Mouse (Mus musculus) midbrain, embryonic 11.5 days (tissue): ENCODE results near the gene AC129217.1. TPM values are rescaled to one million over a fixed set of nuclear protein-coding genes. Genes with fewer than 3 reads are reported as not detected.

Experiments used
- ATAC-seq: fragments of 200-750 bp; cut with Nextera tagmentation; 2 replicates; pipeline ENCODE4 v1.8.0; 2017; ENCODE audit warnings: moderate TSS enrichment, moderate library complexity; ENCODE audit not compliant: low FRiP score
- DNase-seq: peaks from one replicate; pipeline ENCODE4 v3.0.0; 2015; ENCODE audit warnings: low spot score; ENCODE audit errors: missing footprints
- H3K27ac ChIP-seq: fragments of 300-500 bp; sonication (generic); 2 replicates; pipeline ENCODE4 v1.5.1; 2014; ENCODE audit warnings: low read depth, low read length
- H3K27me3 ChIP-seq: fragments of 300-500 bp; sonication (generic); 2 replicates; pipeline ENCODE4 v1.6.1; 2014; ENCODE audit warnings: mild to moderate bottlenecking, low read length, moderate library complexity, mixed read lengths; ENCODE audit not compliant: control insufficient read depth, insufficient read depth
- H3K36me3 ChIP-seq: fragments of 300-500 bp; sonication (generic); 2 replicates; pipeline ENCODE4 v1.6.1; 2014; ENCODE audit warnings: mild to moderate bottlenecking, low read length, moderate library complexity, mixed read lengths; ENCODE audit not compliant: control insufficient read depth, insufficient read depth
- H3K4me1 ChIP-seq: fragments of 300-500 bp; sonication (generic); 2 replicates; pipeline ENCODE4 v1.6.1; 2014; ENCODE audit warnings: low read length; ENCODE audit not compliant: control insufficient read depth, insufficient read depth
- H3K4me2 ChIP-seq: fragments of 300-500 bp; sonication (generic); 2 replicates; pipeline ENCODE4 v1.6.1; 2014; ENCODE audit warnings: mild to moderate bottlenecking, moderate library complexity
- H3K4me3 ChIP-seq: fragments of 300-500 bp; sonication (generic); 2 replicates; pipeline ENCODE4 v1.5.1; 2014; ENCODE audit warnings: low read depth, low read length
- H3K9ac ChIP-seq: fragments of 300-500 bp; sonication (generic); 2 replicates; pipeline ENCODE4 v1.6.1; 2014; ENCODE audit warnings: low read length
- H3K9me3 ChIP-seq: fragments of 300-500 bp; sonication (generic); 2 replicates; pipeline ENCODE4 v1.6.1; 2016; ENCODE audit warnings: low read length; ENCODE audit not compliant: control insufficient read depth
- WGBS: fragments of 180-500 bp; shearing (Covaris S2); extraction: QIAGEN DNeasy Blood & Tissue Kit; methylation state at CpG from one replicate; pipeline ENCODE4 v1.1.7; 2014; 5-methylcytosine and 5-hydroxymethylcytosine counted together
- polyA plus RNA-seq: library from polyadenylated mRNA; unstranded; fragments of >200 nt; fragmentation: Nextera tagmentation; extraction: Ambion mirVana; gene quantifications from 2 replicates; pipeline ENCODE4 v1.2.1, GENCODE M21; 2014

Gene AC129217.1
- polyA plus RNA-seq, 1 experiment from 2014 or later, result not detected

DNA sequence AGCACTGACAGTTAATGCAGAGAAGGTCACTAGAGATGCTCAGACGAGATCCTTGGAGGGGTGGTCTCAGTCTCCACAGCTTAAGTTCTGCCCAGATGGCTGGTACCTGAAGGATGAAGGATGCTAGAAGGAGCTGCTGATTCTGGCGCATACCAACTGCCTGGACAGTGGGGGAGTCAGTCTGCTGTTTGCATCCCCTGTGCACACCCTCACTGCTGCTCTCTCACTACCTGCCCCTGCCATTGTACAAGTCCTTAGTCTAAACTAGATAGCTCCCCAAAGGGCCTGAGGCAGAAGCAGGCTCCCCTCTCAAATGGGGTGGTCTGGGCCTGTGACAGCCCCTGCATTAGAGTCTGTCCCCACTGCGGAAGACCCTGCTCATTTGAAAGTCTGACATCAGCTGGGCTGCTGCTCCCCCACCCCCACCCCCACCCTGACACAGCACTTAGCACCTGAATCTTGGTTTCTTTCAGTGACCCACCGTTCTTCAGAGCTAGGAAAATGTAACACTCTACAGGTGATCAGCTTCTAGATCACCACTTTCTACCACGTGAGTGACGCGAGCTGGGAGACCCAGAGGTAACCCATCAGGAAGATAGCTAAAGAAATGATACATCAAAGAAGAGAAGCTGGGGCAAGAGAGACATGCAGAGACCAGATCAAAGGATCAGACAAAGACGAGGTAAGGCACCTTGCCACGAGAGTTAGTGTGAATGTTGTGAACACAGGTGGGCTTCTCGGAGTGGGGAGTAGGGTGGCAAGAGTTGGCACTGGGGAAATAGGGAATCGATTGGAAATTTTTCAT, 9.7 kb downstream of the AC129217.1 start, which contains the start of gene Gng3:
Gng3 (minus strand) TSS at position 92 of the 805 bp plus-strand sequence.
- peaks cover 6% of the 10 kb centered on the region; the same call in 1 of the 2 replicates for H3K36me3 ChIP-seq
- H3K4me3 ChIP-seq, result peak within 1 kb of the TSS; percentile 46
- H3K9ac ChIP-seq, result peak within 1 kb of the TSS; percentile 74
- H3K4me2 ChIP-seq, result peak within 1 kb of the TSS; percentile 80
- peak within 1 kb of the TSS; percentile 86 for H3K27ac ChIP-seq
- WGBS, result 35% methylated on average over 11 of the region's 11 CpGs
- H3K27me3 ChIP-seq, result no peaks in the 10 kb centered on the region
- H3K9me3 ChIP-seq, result no peaks in the 10 kb centered on the region
- ATAC-seq (peak; percentile 83), DNase-seq (peak; percentile 95)
- H3K4me1 ChIP-seq, result peaks cover 27% of the 10 kb centered on the region

DNA sequence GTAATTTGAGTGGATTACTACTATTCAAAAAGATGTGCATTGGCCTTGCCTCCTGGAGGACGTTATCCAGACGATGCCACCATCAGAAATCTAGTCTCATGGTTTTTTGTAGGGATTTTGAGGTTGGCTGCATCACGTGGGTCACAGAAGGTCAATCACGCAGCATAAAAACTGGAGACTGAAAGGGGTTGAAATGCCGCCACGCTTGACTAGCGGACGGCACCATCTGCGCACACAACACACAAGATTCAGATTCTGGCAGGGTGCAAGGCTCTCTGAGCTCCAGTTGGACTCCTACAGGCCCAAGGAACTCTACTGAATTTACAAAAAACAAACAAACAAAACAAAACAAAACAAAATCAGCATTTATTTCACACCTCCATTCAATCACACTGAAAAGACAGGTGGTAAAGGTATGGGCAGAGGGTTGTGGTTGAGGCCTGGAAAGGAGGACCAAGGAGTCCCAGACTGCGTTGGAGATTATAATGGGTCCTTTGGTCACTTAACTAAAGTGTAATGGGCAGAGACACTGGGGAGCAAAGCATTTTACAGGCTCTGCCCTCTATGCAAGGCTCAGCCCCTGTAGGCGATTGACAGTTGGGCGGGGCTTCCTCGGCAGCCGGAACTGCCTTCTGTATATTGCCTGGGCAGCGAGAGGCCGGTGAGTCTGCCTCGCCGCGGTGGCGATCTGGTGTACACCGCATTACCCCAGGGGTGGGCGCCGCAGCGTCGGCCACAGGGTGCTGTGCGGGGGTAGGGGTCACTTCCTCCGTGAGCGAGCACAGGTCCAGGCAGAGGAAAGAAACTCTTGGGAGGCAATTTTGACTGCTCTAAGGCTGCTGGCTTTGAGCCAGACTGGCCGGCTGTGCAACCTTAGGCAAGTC, 10.6 kb downstream of the AC129217.1 start:
- H3K27ac ChIP-seq, result peak overlapping the region; percentile 56
- H3K9ac ChIP-seq, result peak overlapping the region; percentile 74
- H3K4me2 ChIP-seq, result peak overlapping the region; percentile 80

DNA sequence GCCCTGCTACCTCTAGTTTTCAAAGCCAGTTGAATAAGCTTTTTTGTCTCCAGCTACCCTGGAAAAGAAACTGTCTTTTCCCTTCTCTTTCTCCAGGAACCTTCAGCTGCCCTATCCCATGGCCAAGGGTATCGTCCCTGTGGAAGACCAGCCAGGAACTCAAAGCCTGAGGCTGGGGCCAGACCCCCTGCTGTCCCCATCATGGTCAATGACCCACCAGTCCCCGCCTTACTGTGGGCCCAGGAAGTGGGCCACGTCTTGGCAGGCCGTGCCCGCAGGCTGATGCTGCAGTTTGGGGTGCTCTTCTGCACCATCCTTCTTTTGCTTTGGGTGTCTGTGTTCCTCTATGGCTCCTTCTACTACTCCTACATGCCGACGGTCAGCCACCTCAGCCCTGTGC, 11.4 kb downstream of the AC129217.1 start:
- H3K4me2 ChIP-seq, result peak overlapping the region; percentile 80
- WGBS, result 88% methylated on average over 7 of the region's 7 CpGs
- DNase-seq, result no peak
- no peaks in the 10 kb centered on the region for H3K9me3 ChIP-seq
- H3K4me3 ChIP-seq, result peak overlapping the region; percentile 46
- H3K4me1 ChIP-seq, result peaks cover 27% of the 10 kb centered on the region
- H3K27ac ChIP-seq, result no peak overlapping the region
- peak overlapping the region; percentile 74 for H3K9ac ChIP-seq
- ATAC-seq, result no peak
- H3K36me3 ChIP-seq, result peaks cover 2% of the 10 kb centered on the region; the same call in 1 of the 2 replicates
- no peaks in the 10 kb centered on the region for H3K27me3 ChIP-seq

More for the DNA sequence above, 10.6 kb downstream of the AC129217.1 start:
- peak; percentile 49 for ATAC-seq
- WGBS, result 18% methylated on average over 29 of the region's 29 CpGs
- H3K27me3 ChIP-seq, result no peaks in the 10 kb centered on the region
- peak overlapping the region; percentile 46 for H3K4me3 ChIP-seq
- H3K36me3 ChIP-seq, result 0 out of 2 replicates have a peak, but pooled peaks cover 2% of the 10 kb centered on the region
- no peaks in the 10 kb centered on the region for H3K9me3 ChIP-seq
- H3K4me1 ChIP-seq, result peaks cover 27% of the 10 kb centered on the region
- peak; percentile 94 for DNase-seq

DNA sequence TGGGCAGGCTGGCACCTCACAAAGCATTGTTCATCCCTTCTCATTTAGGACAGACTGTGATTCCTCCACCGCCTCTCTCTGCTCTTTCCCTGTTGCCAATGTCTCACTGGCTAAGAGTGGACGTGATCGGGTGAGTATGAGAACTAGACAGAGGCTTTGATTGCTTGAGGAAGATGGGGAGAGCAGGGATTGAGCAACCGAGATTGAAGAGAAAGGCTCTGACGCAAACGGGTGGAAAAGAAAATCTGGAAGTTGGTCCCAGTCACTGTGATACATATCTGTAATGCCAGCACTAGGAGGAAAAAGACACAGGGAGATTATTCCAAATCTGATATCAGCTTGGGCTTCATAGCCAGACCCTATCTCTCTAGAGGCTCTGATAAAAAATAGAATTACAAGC, 13.4 kb downstream of the AC129217.1 start:
- H3K9ac ChIP-seq, result no peak overlapping the region
- H3K36me3 ChIP-seq, result peaks cover 12% of the 10 kb centered on the region; the same call in 1 of the 2 replicates
- DNase-seq, result no peak
- no peak overlapping the region for H3K4me3 ChIP-seq
- no peaks in the 10 kb centered on the region for H3K27me3 ChIP-seq
- peaks cover 27% of the 10 kb centered on the region for H3K4me1 ChIP-seq
- H3K4me2 ChIP-seq, result no peak overlapping the region
- H3K27ac ChIP-seq, result no peak overlapping the region
- no peaks in the 10 kb centered on the region for H3K9me3 ChIP-seq
- no peak for ATAC-seq
- 88% methylated on average over 6 of the region's 6 CpGs for WGBS

DNA sequence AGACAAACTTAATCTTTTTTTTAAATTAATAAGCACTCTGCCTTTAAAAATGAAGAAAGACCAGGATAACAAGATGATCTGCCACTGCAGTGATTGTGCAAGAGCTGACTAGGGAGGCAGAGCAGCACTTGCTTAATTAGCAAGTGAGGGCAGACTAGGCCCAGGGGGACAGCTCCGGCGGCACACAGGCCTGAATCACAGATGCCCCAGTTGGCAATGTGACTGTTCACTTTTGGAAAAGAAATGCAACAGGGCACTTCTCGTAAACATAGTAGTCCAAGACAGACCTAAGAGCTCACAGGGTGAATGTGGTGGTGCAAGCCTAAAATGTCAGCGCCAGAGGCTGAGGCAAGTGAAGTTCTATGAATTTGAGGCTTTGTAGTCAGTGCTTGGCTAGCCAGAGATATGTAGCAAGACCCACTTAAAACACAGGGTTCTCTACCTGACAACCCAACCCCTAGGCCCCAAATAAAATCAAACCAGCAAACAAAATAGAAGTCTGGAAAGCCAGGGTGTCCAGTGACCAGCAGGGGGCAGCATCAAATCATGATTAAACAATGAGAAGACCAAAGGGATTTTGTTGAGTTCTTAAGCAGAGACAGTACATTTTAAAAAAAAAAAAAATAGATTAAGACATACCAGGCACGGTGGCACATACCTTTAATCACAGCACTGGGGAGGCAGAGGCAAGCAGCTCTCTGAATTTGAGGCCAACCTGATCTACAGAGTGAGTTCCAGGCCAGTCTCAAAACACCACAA, 15.0 kb downstream of the AC129217.1 start:
- DNase-seq, result peak; percentile 92
- ATAC-seq, result no peak
- WGBS, result 71% methylated on average over 5 of the region's 5 CpGs

DNA sequence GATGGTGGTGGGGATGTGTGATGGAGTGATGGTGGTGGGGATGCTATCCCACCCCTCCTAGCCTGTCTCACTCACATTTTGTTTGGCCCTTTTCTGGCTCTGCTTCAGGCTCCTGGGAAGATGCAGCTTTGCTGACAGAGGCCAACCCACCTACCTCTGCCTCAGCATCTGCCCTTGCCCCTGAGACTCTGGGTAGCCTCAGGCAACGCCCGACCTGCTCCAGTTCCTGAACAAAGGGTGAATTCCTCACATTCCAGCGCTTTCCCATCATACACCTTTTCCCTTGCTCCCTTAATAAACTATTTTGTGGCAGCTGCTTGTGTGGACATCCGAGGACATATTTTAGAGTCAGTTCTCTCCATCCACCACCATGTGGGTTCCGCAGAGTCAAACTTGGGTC, 18.8 kb downstream of the AC129217.1 start:
- no peak overlapping the region for H3K9ac ChIP-seq
- ATAC-seq (no peak), DNase-seq (no peak)
- H3K4me1 ChIP-seq, result no peaks in the 10 kb centered on the region
- 83% methylated on average over 5 of the region's 5 CpGs for WGBS
- H3K4me3 ChIP-seq, result no peak overlapping the region
- H3K4me2 ChIP-seq, result no peak overlapping the region
- H3K36me3 ChIP-seq, result peaks cover 15% of the 10 kb centered on the region
- H3K9me3 ChIP-seq, result no peaks in the 10 kb centered on the region
- no peak overlapping the region for H3K27ac ChIP-seq
- no peaks in the 10 kb centered on the region for H3K27me3 ChIP-seq

More for the DNA sequence above, 15.0 kb downstream of the AC129217.1 start:
- no peak overlapping the region for H3K27ac ChIP-seq
- no peaks in the 10 kb centered on the region for H3K9me3 ChIP-seq
- H3K9ac ChIP-seq, result no peak overlapping the region
- H3K4me1 ChIP-seq, result peaks cover 14% of the 10 kb centered on the region
- H3K36me3 ChIP-seq, result peaks cover 15% of the 10 kb centered on the region
- no peak overlapping the region for H3K4me3 ChIP-seq
- H3K27me3 ChIP-seq, result no peaks in the 10 kb centered on the region
- H3K4me2 ChIP-seq, result no peak overlapping the region

DNA sequence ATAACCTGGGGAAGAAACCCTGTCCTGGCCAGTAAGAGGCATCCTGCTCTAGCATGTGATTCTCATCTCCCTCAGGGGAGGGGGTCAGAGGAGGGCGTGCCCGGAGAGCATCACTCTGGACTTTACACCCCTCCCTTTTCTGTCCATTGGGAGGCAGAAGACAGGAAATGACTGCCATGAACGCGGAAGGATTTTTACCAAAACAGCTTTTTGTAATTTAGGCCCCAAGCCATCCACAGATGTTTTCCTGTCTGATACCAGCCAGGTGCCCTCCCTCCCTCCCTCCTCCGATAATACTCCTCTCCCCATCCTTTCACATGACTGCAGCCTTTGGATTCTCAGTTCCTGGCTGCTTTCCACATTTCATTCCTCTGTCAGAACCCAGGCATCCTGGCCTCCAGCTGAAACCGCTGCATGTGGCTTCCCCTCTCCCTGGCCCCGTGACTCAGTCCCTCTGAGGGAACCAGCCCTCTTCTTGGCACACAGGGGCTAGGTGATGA, 20.9 kb downstream of the AC129217.1 start, which contains the start of gene Lrrn4cl:
Lrrn4cl (plus strand) TSS at position 367 of the 500 bp plus-strand sequence.
- DNase-seq, result no peak
- ATAC-seq, result peak; percentile 48; the same call in 1 of the 2 replicates
- Histone ChIP-seq H3K4me3 (no peak within 1 kb of the TSS), H3K27me3 (no peaks in the 10 kb centered on the region), H3K9ac (no peak within 1 kb of the TSS), H3K27ac (no peak within 1 kb of the TSS), H3K36me3 (peaks cover 15% of the 10 kb centered on the region), H3K9me3 (no peaks in the 10 kb centered on the region), H3K4me1 (no peaks in the 10 kb centered on the region), H3K4me2 (no peak within 1 kb of the TSS)
- WGBS, result 47% methylated on average over 7 of the region's 7 CpGs

DNA sequence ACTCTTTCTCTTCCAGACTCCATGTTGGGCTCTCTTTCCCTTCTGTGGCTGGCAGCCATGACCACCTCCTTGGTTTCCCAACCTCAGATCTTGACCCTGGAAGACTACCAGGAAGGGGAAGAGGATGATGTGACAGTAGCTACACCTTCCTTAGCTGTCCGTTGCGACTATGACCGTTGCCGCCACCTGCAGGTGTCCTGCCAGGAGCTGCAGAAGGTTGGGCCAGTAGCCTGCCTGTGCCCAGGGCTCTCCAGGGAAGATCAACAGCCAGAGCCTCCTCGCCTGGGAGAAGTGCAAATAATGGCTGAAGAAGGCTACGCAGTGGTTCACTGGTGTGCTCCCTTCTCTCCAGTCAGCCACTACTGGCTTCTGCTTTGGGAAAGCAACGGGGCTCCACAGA, 22.1 kb downstream of the AC129217.1 start:
- Histone ChIP-seq H3K4me3 (no peak overlapping the region), H3K36me3 (peaks cover 10% of the 10 kb centered on the region), H3K9ac (no peak overlapping the region), H3K9me3 (no peaks in the 10 kb centered on the region), H3K27me3 (no peaks in the 10 kb centered on the region), H3K27ac (no peak overlapping the region), H3K4me2 (no peak overlapping the region), H3K4me1 (no peaks in the 10 kb centered on the region)
- WGBS, result 59% methylated on average over 7 of the region's 7 CpGs
- no peak for ATAC-seq
- no peak for DNase-seq
